Mouse (Mus musculus) forebrain, embryonic 16.5 days (tissue): ENCODE results near the gene Fgf12. TPM values are rescaled to one million over a fixed set of nuclear protein-coding genes. Genes with fewer than 3 reads are reported as not detected.

Experiments used
- ATAC-seq: fragments of 200-750 bp; cut with Nextera tagmentation; 2 replicates; pipeline ENCODE4 v1.8.0; 2017; ENCODE audit warnings: mild to moderate bottlenecking, moderate library complexity
- H3K27ac ChIP-seq: fragments of 300-500 bp; sonication (generic); 2 replicates; pipeline ENCODE4 v1.5.1; 2014; ENCODE audit warnings: low read length, control low read depth
- H3K27me3 ChIP-seq: fragments of 300-500 bp; sonication (generic); replicated peaks from 2 replicates; pipeline ENCODE4 v1.6.1; 2014; ENCODE audit warnings: low read length; ENCODE audit not compliant: control insufficient read depth, insufficient read depth
- H3K36me3 ChIP-seq: fragments of 300-500 bp; sonication (generic); 2 replicates; pipeline ENCODE4 v1.6.1; 2014; ENCODE audit not compliant: control insufficient read depth, insufficient read depth
- H3K4me1 ChIP-seq: fragments of 300-500 bp; sonication (generic); replicated peaks from 2 replicates; pipeline ENCODE4 v1.6.1; 2014; ENCODE audit warnings: low read length; ENCODE audit not compliant: control insufficient read depth, insufficient read depth
- H3K4me2 ChIP-seq: fragments of 300-500 bp; sonication (generic); 2 replicates; pipeline ENCODE4 v1.6.1; 2014; ENCODE audit warnings: mild to moderate bottlenecking, low read length, control low read depth
- H3K4me3 ChIP-seq: fragments of 300-500 bp; sonication (generic); replicated peaks from 2 replicates; pipeline ENCODE4 v1.5.1; 2014; ENCODE audit warnings: mild to moderate bottlenecking, low read length, control low read depth
- H3K9ac ChIP-seq: fragments of 300-500 bp; sonication (generic); replicated peaks from 2 replicates; pipeline ENCODE4 v1.6.1; 2014; ENCODE audit warnings: low read depth, low read length, control low read depth
- H3K9me3 ChIP-seq: fragments of 300-500 bp; sonication (generic); 2 replicates; pipeline ENCODE4 v1.6.1; 2016; ENCODE audit warnings: low read length; ENCODE audit not compliant: control insufficient read depth
- WGBS: fragments of 180-500 bp; shearing (Covaris S2); extraction: QIAGEN DNeasy Blood & Tissue Kit; methylation state at CpG from one replicate; pipeline ENCODE4 v1.1.7; 2014; 5-methylcytosine and 5-hydroxymethylcytosine counted together
- polyA plus RNA-seq: library from polyadenylated mRNA; unstranded; fragments of >200 nt; fragmentation: Nextera tagmentation; extraction: Ambion mirVana; gene quantifications from 2 replicates; pipeline ENCODE4 v1.2.1, GENCODE M21; 2015

Fgf12 gene
- polyA plus RNA-seq, 1 experiment from 2014 or later: 25.4 TPM

DNA sequence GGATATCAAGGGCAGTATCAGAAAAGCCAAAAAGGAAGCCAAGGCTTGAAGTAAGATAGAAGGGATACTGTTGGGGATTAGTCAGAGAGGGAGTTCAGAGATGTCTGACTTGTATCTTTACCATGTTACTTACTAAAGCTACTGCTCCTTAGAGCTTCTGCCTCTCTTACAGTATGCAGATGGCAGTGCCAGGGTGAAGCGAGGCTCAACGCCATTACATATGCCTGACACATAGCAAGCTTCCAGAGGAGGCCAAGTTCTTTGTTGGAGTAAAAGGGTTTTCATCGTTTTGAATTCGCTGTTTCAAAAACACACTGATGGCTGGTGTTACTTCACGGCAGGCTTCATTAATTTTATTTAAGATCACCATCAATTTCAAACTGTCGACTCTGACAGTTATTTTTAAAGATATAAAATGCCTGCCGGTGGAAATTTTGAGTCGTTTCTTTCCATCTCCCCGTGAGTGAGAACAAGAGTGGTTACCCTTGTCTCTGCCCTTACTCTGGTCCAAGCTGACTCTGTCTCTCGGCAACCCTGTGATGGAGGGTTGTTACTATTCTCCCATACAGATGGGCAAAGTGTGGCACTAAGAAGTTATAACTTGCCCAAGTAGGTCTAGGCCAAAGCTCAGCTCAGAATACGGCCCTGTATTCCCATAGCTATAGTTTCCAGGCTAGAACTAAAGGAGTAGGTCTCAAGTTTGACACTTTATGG, 121.9 kb downstream of the Fgf12 start:
- H3K9me3 ChIP-seq: no peaks in the 10 kb centered on the region
- H3K4me2 ChIP-seq: no peak overlapping the region
- ATAC-seq: peak; percentile 76
- WGBS: 60% methylated on average over 11 of the region's 11 CpGs
- no peaks in the 10 kb centered on the region for H3K36me3 ChIP-seq
- H3K9ac ChIP-seq: no peak overlapping the region
- 0 out of 2 replicates have a peak, but pooled peaks cover 2% of the 10 kb centered on the region for H3K4me1 ChIP-seq
- no peak overlapping the region for H3K27ac ChIP-seq
- no peaks in the 10 kb centered on the region for H3K27me3 ChIP-seq
- H3K4me3 ChIP-seq: no peak overlapping the region

DNA sequence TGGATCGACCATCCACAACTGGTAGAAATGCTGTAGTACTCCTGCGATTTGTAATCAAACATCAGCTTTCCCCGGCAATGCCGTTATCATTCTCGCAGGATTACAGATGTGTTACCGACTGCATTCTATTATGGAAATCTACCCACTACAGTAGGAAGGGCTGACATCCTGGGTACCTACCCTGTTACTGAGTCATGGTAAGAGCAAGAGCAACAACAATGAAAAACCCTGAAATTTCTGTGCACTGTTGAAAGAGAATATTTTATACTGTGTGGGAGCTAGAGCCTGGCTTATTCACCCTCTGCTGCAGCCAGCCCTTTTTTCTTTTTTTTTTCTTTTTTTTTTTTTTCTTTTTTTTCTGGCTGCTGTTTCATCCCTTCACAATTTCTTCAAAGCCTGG, 126.6 kb downstream of the Fgf12 start:
- no peak overlapping the region for H3K4me2 ChIP-seq
- no peak overlapping the region for H3K9ac ChIP-seq
- H3K9me3 ChIP-seq: no peaks in the 10 kb centered on the region
- no peak for ATAC-seq
- no peak overlapping the region for H3K4me3 ChIP-seq
- no peak overlapping the region for H3K27ac ChIP-seq
- H3K36me3 ChIP-seq: no peaks in the 10 kb centered on the region
- H3K27me3 ChIP-seq: no peaks in the 10 kb centered on the region
- 0 out of 2 replicates have a peak, but pooled peaks cover 2% of the 10 kb centered on the region for H3K4me1 ChIP-seq
- 93% methylated on average over 6 of the region's 6 CpGs for whole genome bisulfite sequencing

DNA sequence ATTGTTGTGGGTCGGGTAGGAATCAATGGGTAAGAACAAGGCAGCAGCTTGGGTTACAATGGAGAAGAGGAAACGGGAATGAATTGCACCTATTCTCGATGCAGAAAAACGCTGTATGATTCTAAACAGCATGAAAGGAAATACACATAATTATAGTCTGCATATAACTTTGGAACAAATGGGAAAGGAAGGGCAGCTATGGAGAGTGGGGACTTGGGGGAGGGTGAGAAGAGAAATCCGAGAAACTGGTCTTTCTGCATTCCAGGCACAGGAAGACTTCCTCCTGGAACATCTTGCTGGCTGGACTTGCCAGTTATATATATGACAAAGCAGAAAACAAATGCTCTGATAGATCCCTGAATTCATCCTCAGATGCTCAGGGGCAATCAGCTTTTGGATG, 127.2 kb downstream of the Fgf12 start:
- ATAC-seq: no peak
- no peaks in the 10 kb centered on the region for H3K9me3 ChIP-seq
- H3K4me2 ChIP-seq: no peak overlapping the region
- no peak overlapping the region for H3K4me3 ChIP-seq
- 0 out of 2 replicates have a peak, but pooled peaks cover under 1% of the 10 kb centered on the region for H3K4me1 ChIP-seq
- H3K9ac ChIP-seq: no peak overlapping the region
- H3K27me3 ChIP-seq: no peaks in the 10 kb centered on the region
- WGBS: 76% methylated on average over 5 of the region's 5 CpGs
- no peaks in the 10 kb centered on the region for H3K36me3 ChIP-seq
- H3K27ac ChIP-seq: no peak overlapping the region

DNA sequence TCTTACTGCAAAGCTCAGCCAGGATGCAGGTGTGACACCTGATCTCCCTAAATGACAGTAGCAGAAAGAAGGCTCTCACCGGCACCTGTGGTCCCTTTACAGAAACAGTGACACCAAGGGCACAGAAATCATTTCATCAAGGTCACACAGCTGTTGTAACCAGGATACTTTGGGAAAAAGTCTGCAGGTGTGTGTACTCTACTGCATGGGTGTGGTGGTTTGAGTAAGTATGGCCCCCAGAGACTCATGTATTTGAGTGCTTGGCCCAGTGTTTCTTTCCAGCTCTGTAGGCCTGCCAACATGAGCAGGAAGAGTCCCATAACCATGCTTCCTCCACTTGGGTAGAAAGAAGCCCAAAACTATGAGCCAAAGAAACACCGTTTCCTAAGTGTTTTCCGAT, 138.5 kb downstream of the Fgf12 start:
- Histone ChIP-seq H3K36me3 (no peaks in the 10 kb centered on the region), H3K27me3 (no peaks in the 10 kb centered on the region), H3K9me3 (no peaks in the 10 kb centered on the region), H3K4me2 (no peak overlapping the region), H3K9ac (no peak overlapping the region), H3K27ac (no peak overlapping the region), H3K4me1 (no peaks in the 10 kb centered on the region), H3K4me3 (no peak overlapping the region)
- WGBS: 92% methylated on average over 3 of the region's 3 CpGs
- ATAC-seq: no peak

DNA sequence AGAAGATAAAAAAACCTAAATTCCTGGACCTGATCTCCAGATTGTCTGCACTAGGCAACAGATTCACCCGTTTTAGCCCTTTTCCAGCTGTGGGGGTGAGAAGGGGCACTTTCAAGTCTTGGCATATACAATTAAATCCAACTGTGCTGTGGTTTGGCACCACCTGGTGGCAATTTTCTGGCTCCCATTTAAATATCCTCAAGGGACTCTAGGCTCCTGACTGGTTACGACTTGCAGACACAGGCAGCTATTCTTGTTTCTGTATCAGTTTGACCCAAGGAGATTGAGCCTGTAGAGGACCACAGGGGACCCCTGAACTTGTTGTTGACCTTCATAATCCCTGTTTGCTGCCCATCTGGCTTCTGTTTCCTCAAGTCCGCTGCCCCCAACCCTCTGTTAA, 141.9 kb downstream of the Fgf12 start:
- Histone ChIP-seq H3K27ac (no peak overlapping the region), H3K4me1 (no peaks in the 10 kb centered on the region), H3K4me2 (no peak overlapping the region), H3K9ac (no peak overlapping the region), H3K9me3 (no peaks in the 10 kb centered on the region), H3K4me3 (no peak overlapping the region), H3K27me3 (no peaks in the 10 kb centered on the region), H3K36me3 (no peaks in the 10 kb centered on the region)
- 25% methylated on average over 3 of the region's 3 CpGs for WGBS
- ATAC-seq: no peak

DNA sequence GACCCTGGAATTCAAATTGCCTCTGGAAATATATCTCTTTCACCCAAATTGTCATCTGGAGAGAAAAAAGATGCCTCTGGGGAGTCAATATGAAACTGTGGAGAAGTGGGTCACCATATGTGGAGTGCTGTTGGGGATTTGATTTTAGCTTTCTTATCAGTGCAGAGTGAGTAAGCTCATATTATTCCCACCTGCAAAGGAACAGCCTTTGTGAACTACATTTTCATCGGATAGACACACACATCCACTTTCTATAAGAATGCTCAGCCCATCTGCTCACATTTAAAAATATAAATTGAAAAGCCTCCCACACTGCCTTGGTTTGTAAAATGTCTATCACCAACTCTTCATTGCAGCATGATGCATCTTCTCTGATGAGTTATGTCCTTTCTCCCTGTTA, 149.7 kb downstream of the Fgf12 start:
- Histone ChIP-seq H3K4me2 (no peak overlapping the region), H3K9me3 (no peaks in the 10 kb centered on the region), H3K27ac (no peak overlapping the region), H3K27me3 (no peaks in the 10 kb centered on the region), H3K4me3 (no peak overlapping the region), H3K36me3 (no peaks in the 10 kb centered on the region), H3K4me1 (no peaks in the 10 kb centered on the region), H3K9ac (no peak overlapping the region)
- 78% methylated on average over 1 of the region's 1 CpGs for WGBS
- no peak for ATAC-seq

DNA sequence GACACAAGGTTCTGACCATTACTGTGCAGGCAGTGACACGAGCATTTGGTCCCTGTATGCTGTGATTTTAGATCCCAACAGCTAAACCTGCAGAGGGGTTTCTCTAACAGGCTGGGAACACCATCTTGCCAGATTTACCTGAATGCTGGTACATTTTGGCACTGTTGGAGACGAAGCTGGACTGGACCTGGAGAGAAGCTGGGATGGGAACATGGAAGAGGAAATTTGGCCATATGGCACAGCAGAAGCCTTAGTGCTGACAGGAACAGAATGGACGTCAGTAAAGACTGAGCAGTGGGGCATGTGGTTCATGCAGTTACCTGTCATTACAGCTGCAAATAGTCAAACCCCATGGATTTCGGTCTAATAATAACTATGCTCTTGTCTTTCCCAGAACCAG, 151.1 kb downstream of the Fgf12 start:
- ATAC-seq: no peak
- no peaks in the 10 kb centered on the region for H3K9me3 ChIP-seq
- H3K4me3 ChIP-seq: no peak overlapping the region
- H3K36me3 ChIP-seq: no peaks in the 10 kb centered on the region
- H3K4me1 ChIP-seq: no peaks in the 10 kb centered on the region
- no peak overlapping the region for H3K4me2 ChIP-seq
- WGBS: 87% methylated on average over 4 of the region's 4 CpGs
- H3K27me3 ChIP-seq: no peaks in the 10 kb centered on the region
- no peak overlapping the region for H3K9ac ChIP-seq
- no peak overlapping the region for H3K27ac ChIP-seq

DNA sequence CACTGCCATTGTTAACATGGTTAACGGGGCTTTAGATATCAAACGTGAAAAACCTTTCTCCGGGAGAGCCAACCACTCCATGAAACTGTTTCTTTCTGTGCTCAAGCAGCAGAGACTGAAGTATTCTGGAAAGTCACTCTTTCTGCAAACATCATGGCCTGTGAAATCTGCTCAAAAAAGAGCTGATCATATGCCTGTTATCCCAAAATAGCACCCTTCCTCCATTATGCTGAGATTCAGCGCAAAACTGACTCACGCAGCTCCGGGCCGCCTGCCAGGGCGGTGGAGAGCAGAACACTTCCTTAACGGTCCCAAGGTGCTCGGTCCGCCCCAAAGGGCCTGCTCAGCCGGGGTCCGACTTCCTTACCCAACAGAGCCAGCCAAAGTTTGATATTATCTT, 156.8 kb downstream of the Fgf12 start:
- no peaks in the 10 kb centered on the region for H3K4me1 ChIP-seq
- no peak overlapping the region for H3K27ac ChIP-seq
- no peaks in the 10 kb centered on the region for H3K9me3 ChIP-seq
- H3K36me3 ChIP-seq: no peaks in the 10 kb centered on the region
- no peak overlapping the region for H3K4me2 ChIP-seq
- H3K4me3 ChIP-seq: no peak overlapping the region
- no peaks in the 10 kb centered on the region for H3K27me3 ChIP-seq
- no peak for ATAC-seq
- 71% methylated on average over 13 of the region's 13 CpGs for WGBS
- no peak overlapping the region for H3K9ac ChIP-seq

DNA sequence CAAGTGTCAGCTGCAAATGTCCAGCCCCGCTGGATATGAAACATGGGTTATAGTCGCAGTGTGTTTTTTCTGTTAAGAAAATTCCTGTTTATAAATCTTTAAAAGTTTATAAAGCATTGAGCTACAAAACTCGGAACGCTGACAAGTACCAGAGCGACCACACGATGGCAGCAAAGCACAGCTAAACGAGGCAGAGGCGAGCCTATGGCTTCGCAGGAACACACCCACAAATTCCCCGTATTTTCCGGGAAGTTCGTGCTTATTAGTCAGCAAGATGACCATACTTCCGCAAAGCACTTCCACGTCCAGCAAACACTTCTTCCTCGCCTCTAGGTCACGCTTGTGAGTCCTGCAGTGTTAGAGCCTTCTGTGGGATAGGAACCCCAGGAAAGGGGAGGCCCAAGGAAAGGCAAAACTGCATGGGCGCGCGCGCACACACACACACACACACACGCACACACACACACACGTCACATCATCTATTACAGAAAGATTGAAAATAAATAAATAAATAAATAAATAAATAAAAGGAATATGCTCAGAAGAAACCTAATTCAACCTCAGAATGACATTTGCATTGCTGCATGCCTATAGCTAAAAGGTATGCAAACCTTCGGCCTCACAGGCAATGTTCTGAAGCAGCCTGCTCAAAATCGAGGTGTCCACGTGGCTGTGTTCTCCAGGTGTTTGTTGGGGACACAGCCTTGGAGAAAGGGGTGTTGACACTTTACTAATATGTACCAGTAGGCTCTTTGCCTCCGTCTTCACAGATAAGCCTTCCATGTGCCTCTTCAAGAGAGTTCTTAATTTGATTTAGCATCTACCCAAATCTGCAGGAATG, 159.6 kb downstream of the Fgf12 start:
- Histone ChIP-seq H3K9ac (no peak overlapping the region), H3K27ac (no peak overlapping the region), H3K4me1 (no peaks in the 10 kb centered on the region), H3K9me3 (no peaks in the 10 kb centered on the region), H3K4me2 (peak overlapping the region; percentile 51), H3K27me3 (no peaks in the 10 kb centered on the region), H3K4me3 (peak overlapping the region; percentile 33), H3K36me3 (no peaks in the 10 kb centered on the region)
- 27% methylated on average over 26 of the region's 26 CpGs for WGBS
- peak; percentile 84 for ATAC-seq
